Mouse (Mus musculus): ENCODE measurements around the gene Kctd20.

GRCm38 (mm10) chr17:29003740-29004139, 52.0 kb downstream of the Kctd20 start:
- TF ChIP-seq CTCF (IDR thresholded peaks at IDR 0.05; ENCODE audit: control insufficient read depth, insufficient read depth, insufficient read length) (no peak), MAX (IDR thresholded peaks at IDR 0.05) (no peak), FOSL1 (IDR thresholded peaks at IDR 0.05; ENCODE audit: insufficient read depth, low read length, poor library complexity, severe bottlenecking) (no peak), USF1 (IDR thresholded peaks at IDR 0.05; ENCODE audit: low read depth) (no peak)

Data from C2C12 (cell line).